Mouse (Mus musculus) erythroblast, adult 5-6 weeks (primary cell): ENCODE results near the gene Mipol1. TPM values are rescaled to one million over a fixed set of nuclear protein-coding genes. Genes with fewer than 3 reads are reported as not detected.
"Not testable (repeated sequence)": the region's sequence is repeated elsewhere in the genome, so short reads cannot be mapped to it uniquely, and the experiment has no call there.

Experiments used
- ATAC-seq: replicated peaks from 2 replicates; pipeline ENCODE4 v1.8.0; 2016; ENCODE audit warnings: moderate number of reproducible peaks, mild to moderate bottlenecking, moderate TSS enrichment, inconsistent platforms; ENCODE audit not compliant: poor library complexity, low FRiP score, severe bottlenecking
- total RNA-seq, 2 experiments: library from RNA; stranded (forward) in 1 of 2; stranded (reverse) in 1 of 2; fragments of 150-400 nt in 1 of 2; fragments of 200-764, 138-1000 nt in 1 of 2; gene quantifications; 2 replicates each; pipeline versions ENCODE4 v1.2.3 to v1.2.4; 2015 to 2017; ENCODE audit warnings: low replicate concordance in 2 of 2

Gene Mipol1
- total RNA-seq, 2 experiments from 2014 or later: 0.60 TPM; not detected in 1

GRCm38 (mm10) chr12:57401126-57401525 lies 170.9 kb downstream of the Mipol1 start:
- ATAC-seq: no peak

GRCm38 (mm10) chr12:57402360-57402759 lies 172.1 kb downstream of the Mipol1 start:
- ATAC-seq: no peak

GRCm38 (mm10) chr12:57409976-57410375 lies 179.7 kb downstream of the Mipol1 start:
- ATAC-seq: no peak

DNA sequence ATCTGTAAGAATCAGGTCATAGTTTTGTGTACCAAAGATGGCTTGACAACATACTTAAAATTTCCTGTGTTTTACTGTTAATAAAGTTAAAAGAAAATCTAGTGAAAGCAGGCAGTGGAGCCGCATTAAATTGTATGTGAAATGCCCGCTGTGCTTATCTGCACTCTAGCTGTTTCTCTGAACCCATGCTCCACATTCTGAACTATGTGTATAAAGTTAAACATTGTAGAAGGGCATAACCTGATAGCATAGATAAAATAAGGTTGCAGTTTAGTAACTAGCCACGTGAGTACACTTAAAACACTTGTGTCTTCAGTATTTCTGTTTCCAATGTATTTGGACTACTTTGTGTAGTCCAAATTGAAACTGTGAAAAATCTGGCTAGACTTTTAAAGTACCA lies 183.6 kb downstream of the Mipol1 start:
- ATAC-seq: no peak

DNA sequence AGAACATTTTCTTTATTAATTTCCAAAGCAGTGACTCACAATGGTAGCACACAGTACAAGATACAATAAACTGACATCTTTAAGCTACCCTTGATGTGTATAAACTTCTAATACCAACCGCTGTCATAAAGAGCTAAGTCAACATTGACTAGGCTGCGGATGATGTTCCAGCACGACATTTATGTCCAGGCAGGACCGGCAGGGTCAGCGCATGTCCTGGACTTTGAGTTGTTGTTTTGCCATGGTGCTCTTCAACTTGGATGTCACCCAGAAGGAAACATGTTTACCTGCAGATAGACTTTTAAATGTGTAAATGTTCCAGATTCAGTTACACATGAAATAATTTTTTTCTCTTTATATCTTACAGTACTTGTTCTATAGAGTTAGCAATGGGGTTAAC lies 194.7 kb downstream of the Mipol1 start:
- ATAC-seq: no peak

- ATAC-seq: no peak
Observed at GRCm38 (mm10) chr12:57428243-57428642, 198.0 kb downstream of the Mipol1 start.

GRCm38 (mm10) chr12:57428767-57429166 lies 198.5 kb downstream of the Mipol1 start:
- ATAC-seq: no peak

GRCm38 (mm10) chr12:57436939-57437659 lies 206.9 kb downstream of the Mipol1 start:
- ATAC-seq: not testable (repeated sequence)

GRCm38 (mm10) chr12:57444281-57444903 lies 214.2 kb downstream of the Mipol1 start:
- no peak for ATAC-seq

- no peak for ATAC-seq
Observed at GRCm38 (mm10) chr12:57447331-57447730, 217.1 kb downstream of the Mipol1 start.

DNA sequence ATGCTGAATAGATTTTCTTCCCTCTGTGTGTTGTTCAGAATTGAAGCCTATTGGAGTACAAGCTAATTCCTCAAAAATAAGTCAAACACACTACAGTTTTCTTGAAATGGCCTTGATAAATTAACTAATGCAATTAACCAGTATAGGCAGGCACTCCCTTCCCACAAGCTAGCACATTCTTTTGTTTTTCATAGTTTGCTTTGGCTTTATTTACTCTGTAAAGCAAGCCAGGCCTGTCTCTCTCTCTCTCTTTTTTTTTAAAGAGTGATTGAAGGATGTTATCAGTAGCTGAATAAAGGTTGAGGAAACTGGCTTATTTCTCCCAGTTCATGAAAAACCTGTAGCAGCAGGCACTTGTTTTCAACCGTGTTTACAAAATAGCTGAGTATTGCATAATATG lies 219.1 kb downstream of the Mipol1 start:
- no peak for ATAC-seq

DNA sequence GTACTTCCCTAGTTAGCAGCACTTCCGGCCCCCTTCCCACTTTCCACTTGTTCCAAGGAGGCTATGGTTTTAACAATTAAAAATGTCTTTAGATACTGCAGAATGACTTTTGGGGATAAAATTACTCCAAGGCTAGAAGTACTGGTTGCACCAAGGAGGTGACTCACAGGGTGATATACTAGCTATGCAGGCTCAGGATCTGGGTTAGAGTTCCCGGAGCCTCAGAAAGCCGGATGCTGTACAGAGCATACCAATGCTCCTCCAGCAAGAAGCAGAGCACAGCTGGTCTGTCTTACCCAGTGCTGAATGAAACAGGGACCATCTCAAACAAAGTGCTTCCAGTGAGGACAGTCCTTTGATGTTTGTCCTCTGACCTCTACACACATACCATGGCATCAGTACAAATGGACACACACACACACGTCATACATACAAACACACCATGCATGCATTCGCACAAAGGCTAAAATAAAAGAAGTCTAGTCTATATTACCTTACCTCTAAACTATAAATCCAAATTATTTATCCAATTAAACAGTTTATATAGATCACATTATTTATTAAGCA lies 219.9 kb downstream of the Mipol1 start:
- no peak for ATAC-seq

- no peak for ATAC-seq
Observed at GRCm38 (mm10) chr12:57456911-57457310, 226.7 kb downstream of the Mipol1 start.

GRCm38 (mm10) chr12:57457339-57457738 lies 227.1 kb downstream of the Mipol1 start:
- no peak for ATAC-seq

DNA sequence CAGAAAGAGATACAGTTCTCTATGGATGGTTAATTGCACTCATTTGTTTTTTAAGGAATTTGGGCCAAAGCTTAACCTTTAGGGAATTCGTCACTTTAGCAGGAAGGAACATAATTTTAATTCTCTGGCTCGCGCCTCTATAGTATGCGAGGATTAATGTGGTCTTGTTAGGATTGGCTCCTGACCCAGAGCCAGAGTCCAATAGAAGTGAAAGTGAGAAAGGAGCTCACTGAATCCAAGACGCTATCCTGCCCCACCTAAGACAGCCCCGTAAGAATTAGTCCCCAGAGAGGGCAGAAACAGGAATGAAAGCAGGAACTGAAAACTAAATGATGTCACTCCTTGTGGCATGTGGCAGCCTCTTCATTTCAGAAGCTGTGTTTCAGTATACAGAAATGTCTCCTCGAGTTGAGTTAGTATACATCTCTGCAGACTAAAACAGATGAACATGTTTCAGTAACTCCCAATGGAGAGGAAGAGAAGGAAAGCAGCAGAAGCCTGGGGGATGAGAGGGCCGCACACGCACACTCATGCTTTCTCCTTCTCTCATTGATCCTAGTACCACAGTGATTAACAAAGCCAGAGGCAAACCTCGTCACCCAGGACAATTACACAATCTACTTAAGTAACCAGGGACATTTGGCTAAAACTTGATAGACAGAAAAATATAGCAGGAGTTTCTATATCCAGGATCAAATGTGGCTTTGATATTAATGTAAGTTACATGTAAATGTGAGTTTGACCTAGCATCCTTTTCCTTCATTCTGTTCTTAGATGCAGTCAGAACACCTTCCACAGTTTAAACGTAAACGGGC lies 234.5 kb downstream of the Mipol1 start:
- ATAC-seq: no peak

DNA sequence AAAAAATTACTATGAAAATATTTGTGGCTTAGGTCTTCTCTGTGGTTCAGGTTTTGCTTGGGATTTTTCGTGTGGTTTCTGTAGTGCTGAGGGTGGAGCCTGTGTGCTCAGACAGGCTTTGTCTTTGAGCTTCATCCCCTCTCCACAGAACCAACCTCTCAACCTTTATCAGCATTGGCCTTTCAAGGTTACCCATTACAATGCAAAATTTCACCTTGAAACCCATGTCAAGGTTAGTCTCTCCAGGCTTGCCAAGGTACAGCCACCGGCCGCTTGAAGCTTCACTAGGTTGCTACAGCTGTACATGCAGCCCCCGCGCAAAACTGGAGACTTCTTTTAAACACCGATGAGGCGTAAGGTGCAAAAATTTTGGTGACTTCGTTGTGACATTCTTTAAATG lies 241.6 kb downstream of the Mipol1 start:
- no peak for ATAC-seq

DNA sequence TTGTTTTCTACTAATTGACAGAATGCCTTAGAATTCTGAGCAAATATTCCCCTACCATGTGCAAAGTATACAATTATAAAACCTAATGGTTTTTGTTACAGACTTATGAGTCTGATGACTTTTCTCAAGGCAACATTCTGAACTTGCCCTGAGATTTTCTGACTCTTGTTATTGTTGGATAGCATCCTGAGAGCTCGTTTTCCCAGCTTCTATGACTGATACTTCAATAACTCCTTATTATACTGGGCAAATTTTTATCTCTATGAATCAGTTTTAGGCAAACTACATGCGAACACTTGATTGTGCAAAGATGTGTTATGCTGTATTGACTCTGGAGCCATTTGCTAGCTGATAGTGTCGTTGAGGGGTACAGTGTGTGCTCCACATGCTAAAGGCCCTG lies 246.6 kb downstream of the Mipol1 start:
- ATAC-seq: no peak

GRCm38 (mm10) chr12:57481823-57482222 lies 251.6 kb downstream of the Mipol1 start:
- no peak for ATAC-seq

- ATAC-seq: no peak
Observed at GRCm38 (mm10) chr12:57496347-57497119, 266.3 kb downstream of the Mipol1 start.

- no peak for ATAC-seq
Observed at GRCm38 (mm10) chr12:57500246-57500645, 270.0 kb downstream of the Mipol1 start.
